Mouse (Mus musculus) C2C12 (cell line): Measurements from ENCODE around the gene Vtn.

Source experiments
- CEBPB ChIP-seq: IDR thresholded peaks from one replicate; pipeline ENCODE4 v1.6.1; 2011; ENCODE audit warnings: low read depth, mild to moderate bottlenecking, control low read depth, moderate library complexity
- CTCF ChIP-seq: IDR thresholded peaks from one replicate; pipeline ENCODE4 v1.5.1; 2011; ENCODE audit not compliant: control insufficient read depth, insufficient read depth, insufficient read length
- MAX ChIP-seq: IDR thresholded peaks from one replicate; pipeline ENCODE4 v1.6.1; 2011; ENCODE audit warnings: mild to moderate bottlenecking, control low read depth
- MYOD1 ChIP-seq: IDR thresholded peaks from one replicate; pipeline ENCODE4 v1.6.1; 2011; ENCODE audit warnings: low read depth; ENCODE audit not compliant: control insufficient read depth, insufficient read length
- USF1 ChIP-seq: IDR thresholded peaks from one replicate; pipeline ENCODE4 v1.6.1; 2011; ENCODE audit warnings: low read depth, mild to moderate bottlenecking, control low read depth, moderate library complexity

- TF ChIP-seq USF1 (no peak), CTCF (no peak), CEBPB (no peak), MAX (no peak), MYOD1 (no peak)
Observed at GRCm38 (mm10) chr11:78535376-78536079, 36.6 kb downstream of the Vtn start.
